Mouse (Mus musculus) lung, adult 2 months (tissue): ENCODE measurements around the gene Mboat2.

Experiments
- CTCF ChIP-seq: fragments of 200-500 bp; IDR thresholded peaks from 2 replicates; pipeline ENCODE4 v1.5.1; 2011; ENCODE audit warnings: mild to moderate bottlenecking, low read length, control low read depth; ENCODE audit not compliant: insufficient read depth
- POLR2A ChIP-seq: fragments of 200-500 bp; IDR thresholded peaks from 2 replicates; pipeline ENCODE4 v1.6.1; 2011; ENCODE audit warnings: low read depth, mild to moderate bottlenecking, control low read depth, low read length, borderline replicate concordance; ENCODE audit errors: extremely low read depth

DNA sequence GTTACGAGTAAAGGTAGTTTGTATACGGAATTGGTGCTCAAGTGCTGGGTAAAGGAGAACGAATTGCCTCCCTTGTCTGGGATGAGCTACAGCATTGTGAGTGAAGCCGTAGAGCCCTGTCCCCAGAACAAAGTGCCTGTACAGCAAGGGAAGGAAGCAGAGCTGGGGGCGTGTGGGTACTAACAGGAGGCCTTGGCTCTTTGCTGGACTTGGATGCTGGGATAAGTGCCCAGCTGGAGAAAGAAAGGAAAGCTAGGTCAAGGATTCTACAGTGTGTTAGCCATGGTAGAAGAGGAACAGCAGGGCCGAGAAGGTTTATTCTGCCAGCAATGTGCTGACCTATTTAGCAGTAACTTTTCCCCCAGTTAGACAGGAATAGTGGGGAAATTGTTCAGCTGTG is 134.7 kb downstream of the Mboat2 start:
- no peak for TF ChIP-seq POLR2A
- no peak for TF ChIP-seq CTCF
